Mouse (Mus musculus) heart, adult 8-10 months (tissue): Measurements from ENCODE around the gene Gm21861. TPM values are rescaled to one million over a fixed set of nuclear protein-coding genes. Genes with fewer than 3 reads are reported as not detected.
"Not testable (repeated sequence)": the region's sequence is repeated elsewhere in the genome, so short reads cannot be mapped to it uniquely, and the experiment has no call there.

ENCODE experiments used
- DNase-seq: peaks from one replicate; pipeline ENCODE4 v3.0.0; 2022; ENCODE audit warnings: low spot score
- total RNA-seq, 4 experiments: library from RNA; stranded (reverse); gene quantifications; 2 replicates each; pipeline ENCODE4 v1.2.4; 2022

Gene Gm21861
- not detected for total RNA-seq

DNA sequence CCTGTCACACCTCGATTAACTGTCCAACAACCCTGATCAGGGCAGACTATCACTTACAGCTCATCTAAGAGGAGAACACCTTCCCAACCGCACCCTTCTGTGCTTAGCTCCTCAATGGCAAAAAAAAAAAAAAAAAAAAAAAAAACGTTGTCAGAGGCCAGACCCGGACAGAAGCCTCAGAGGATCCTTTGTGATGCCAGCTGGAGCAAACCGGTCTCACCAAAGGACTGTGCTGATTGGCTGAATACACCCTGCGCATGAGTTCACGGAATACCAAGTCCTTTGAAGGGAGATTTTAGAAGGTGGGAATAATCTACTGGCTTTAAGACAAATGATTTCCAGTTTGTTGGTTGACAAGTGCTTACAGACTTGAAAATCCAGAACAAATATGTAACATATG, at the start of gene Gm21861:
Gm21861 (minus strand) TSS at position 101 of the 400 bp plus-strand sequence.
- not testable (repeated sequence) for DNase-seq
